Mouse (Mus musculus) embryonic facial prominence, embryonic 13.5 days (tissue): Measurements from ENCODE around the gene Ehbp1l1. TPM values are rescaled to one million over a fixed set of nuclear protein-coding genes. Genes with fewer than 3 reads are reported as not detected.

Experiments
- ATAC-seq: fragments of 200-750 bp; cut with Nextera tagmentation; 2 replicates; pipeline ENCODE4 v1.8.0; 2017; ENCODE audit warnings: low read depth; ENCODE audit not compliant: insufficient number of reproducible peaks, insufficient read depth, low FRiP score, low TSS enrichment
- H3K27ac ChIP-seq: fragments of 300-500 bp; sonication (generic); 2 replicates; pipeline ENCODE4 v1.5.1; 2015; ENCODE audit warnings: moderate library complexity, mild to moderate bottlenecking, inconsistent platforms
- H3K27me3 ChIP-seq: fragments of 300-500 bp; sonication (generic); 2 replicates; pipeline ENCODE4 v1.6.1; 2015; ENCODE audit warnings: mild to moderate bottlenecking, inconsistent platforms
- H3K36me3 ChIP-seq: fragments of 300-500 bp; sonication (generic); 2 replicates; pipeline ENCODE4 v1.6.1; 2015; ENCODE audit warnings: mild to moderate bottlenecking, inconsistent platforms
- H3K4me1 ChIP-seq: fragments of 300-500 bp; sonication (generic); 2 replicates; pipeline ENCODE4 v1.6.1; 2015; ENCODE audit warnings: inconsistent platforms
- H3K4me2 ChIP-seq: fragments of 300-500 bp; sonication (generic); 2 replicates; pipeline ENCODE4 v1.6.1; 2015; ENCODE audit warnings: moderate library complexity, mild to moderate bottlenecking, inconsistent platforms
- H3K4me3 ChIP-seq: fragments of 300-500 bp; sonication (generic); 2 replicates; pipeline ENCODE4 v1.5.1; 2015; ENCODE audit warnings: mild to moderate bottlenecking, inconsistent platforms
- H3K9ac ChIP-seq: fragments of 300-500 bp; sonication (generic); 2 replicates; pipeline ENCODE4 v1.6.1; 2015; ENCODE audit warnings: mild to moderate bottlenecking, inconsistent platforms
- H3K9me3 ChIP-seq: fragments of 300-500 bp; sonication (generic); 2 replicates; pipeline ENCODE4 v1.6.1; 2016; ENCODE audit warnings: inconsistent platforms
- WGBS: fragments of 180-500 bp; shearing (Covaris S2); methylation state at CpG from one replicate; pipeline ENCODE4 v1.1.7; 2015; ENCODE audit warnings: mixed read lengths; 5-methylcytosine and 5-hydroxymethylcytosine counted together
- polyA plus RNA-seq: library from polyadenylated mRNA; unstranded; fragments of >200 nt; fragmentation: Nextera tagmentation; extraction: Ambion mirVana; gene quantifications from 2 replicates; pipeline ENCODE4 v1.2.1, GENCODE M21; 2015

Gene Ehbp1l1
- polyA plus RNA-seq, 1 experiment from 2014 or later = 9.9 TPM

- H3K9me3 ChIP-seq = no peaks in the 10 kb centered on the region
- no peak overlapping the region for H3K4me2 ChIP-seq
- peaks cover 67% of the 10 kb centered on the region for H3K36me3 ChIP-seq
These were observed 9.2 kb downstream of the Ehbp1l1 start for GRCm38 (mm10) chr19:5716955-5717354.

GRCm38 (mm10) chr19:5715793-5716688 lies 10.1 kb downstream of the Ehbp1l1 start:
- WGBS = 26% methylated on average over 43 of the region's 43 CpGs
- H3K9me3 ChIP-seq = no peaks in the 10 kb centered on the region
- ATAC-seq = no peak
- peaks cover 21% of the 10 kb centered on the region for H3K4me1 ChIP-seq
- no peak overlapping the region for H3K4me3 ChIP-seq
- H3K27ac ChIP-seq = no peak overlapping the region
- H3K36me3 ChIP-seq = peaks cover 65% of the 10 kb centered on the region
- H3K4me2 ChIP-seq = peak overlapping the region; percentile 23
- H3K27me3 ChIP-seq = no peaks in the 10 kb centered on the region
- peak overlapping the region; percentile 54 for H3K9ac ChIP-seq

More at GRCm38 (mm10) chr19:5716955-5717354, 9.2 kb downstream of the Ehbp1l1 start:
- no peak for ATAC-seq
- peak overlapping the region; percentile 27; the same call in 1 of the 2 replicates for H3K9ac ChIP-seq
- H3K27me3 ChIP-seq = no peaks in the 10 kb centered on the region
- H3K27ac ChIP-seq = no peak overlapping the region
- 64% methylated on average over 10 of the region's 10 CpGs for WGBS
- H3K4me1 ChIP-seq = peaks cover 21% of the 10 kb centered on the region
- no peak overlapping the region for H3K4me3 ChIP-seq

GRCm38 (mm10) chr19:5713730-5714129 lies 12.4 kb downstream of the Ehbp1l1 start:
- peak overlapping the region; percentile 44; the same call in 1 of the 2 replicates for H3K9ac ChIP-seq
- ATAC-seq = no peak
- peaks cover 21% of the 10 kb centered on the region for H3K4me1 ChIP-seq
- no peaks in the 10 kb centered on the region for H3K27me3 ChIP-seq
- peak overlapping the region; percentile 61 for H3K27ac ChIP-seq
- H3K36me3 ChIP-seq = peaks cover 64% of the 10 kb centered on the region
- peak overlapping the region; percentile 9; the same call in 1 of the 2 replicates for H3K4me2 ChIP-seq
- H3K4me3 ChIP-seq = no peak overlapping the region
- no peaks in the 10 kb centered on the region for H3K9me3 ChIP-seq
- 14% methylated on average over 2 of the region's 2 CpGs for WGBS

- ATAC-seq = no peak
- peaks cover 65% of the 10 kb centered on the region for H3K36me3 ChIP-seq
- H3K9me3 ChIP-seq = no peaks in the 10 kb centered on the region
- H3K27ac ChIP-seq = peak overlapping the region; percentile 61
- H3K27me3 ChIP-seq = no peaks in the 10 kb centered on the region
- WGBS = 68% methylated on average over 5 of the region's 5 CpGs
- H3K4me2 ChIP-seq = peak overlapping the region; percentile 9; the same call in 1 of the 2 replicates
- H3K4me3 ChIP-seq = no peak overlapping the region
- H3K9ac ChIP-seq = peak overlapping the region; percentile 44; the same call in 1 of the 2 replicates
- peaks cover 21% of the 10 kb centered on the region for H3K4me1 ChIP-seq
These were observed 12.9 kb downstream of the Ehbp1l1 start for GRCm38 (mm10) chr19:5713255-5713654.

GRCm38 (mm10) chr19:5711907-5712460 lies 14.1 kb downstream of the Ehbp1l1 start:
- Histone ChIP-seq H3K4me1 (peaks cover 20% of the 10 kb centered on the region), H3K36me3 (peaks cover 69% of the 10 kb centered on the region), H3K4me2 (no peak overlapping the region), H3K27ac (no peak overlapping the region), H3K9me3 (no peaks in the 10 kb centered on the region), H3K27me3 (no peaks in the 10 kb centered on the region), H3K9ac (no peak overlapping the region), H3K4me3 (no peak overlapping the region)
- WGBS = 92% methylated on average over 14 of the region's 14 CpGs
- ATAC-seq = no peak

GRCm38 (mm10) chr19:5711218-5711617 lies 14.9 kb downstream of the Ehbp1l1 start:
- H3K4me3 ChIP-seq = no peak overlapping the region
- H3K27ac ChIP-seq = no peak overlapping the region
- peaks cover 68% of the 10 kb centered on the region for H3K36me3 ChIP-seq
- no peak overlapping the region for H3K4me2 ChIP-seq
- peaks cover 14% of the 10 kb centered on the region for H3K4me1 ChIP-seq
- H3K27me3 ChIP-seq = no peaks in the 10 kb centered on the region
- no peak overlapping the region for H3K9ac ChIP-seq
- no peaks in the 10 kb centered on the region for H3K9me3 ChIP-seq
- 11% methylated on average over 3 of the region's 3 CpGs for WGBS
- ATAC-seq = no peak

GRCm38 (mm10) chr19:5710581-5710980 lies 15.5 kb downstream of the Ehbp1l1 start:
- Histone ChIP-seq H3K4me2 (no peak overlapping the region), H3K36me3 (peaks cover 69% of the 10 kb centered on the region), H3K27me3 (no peaks in the 10 kb centered on the region), H3K9ac (no peak overlapping the region), H3K4me1 (peaks cover 12% of the 10 kb centered on the region), H3K4me3 (no peak overlapping the region), H3K9me3 (no peaks in the 10 kb centered on the region), H3K27ac (no peak overlapping the region)
- 85% methylated on average over 8 of the region's 8 CpGs for WGBS
- ATAC-seq = no peak

GRCm38 (mm10) chr19:5710068-5710467 lies 16.0 kb downstream of the Ehbp1l1 start:
- WGBS = 94% methylated on average over 6 of the region's 6 CpGs
- Histone ChIP-seq H3K4me1 (peaks cover 18% of the 10 kb centered on the region), H3K9me3 (no peaks in the 10 kb centered on the region), H3K4me3 (no peak overlapping the region), H3K9ac (no peak overlapping the region), H3K27me3 (no peaks in the 10 kb centered on the region), H3K36me3 (peaks cover 66% of the 10 kb centered on the region), H3K4me2 (no peak overlapping the region), H3K27ac (no peak overlapping the region)
- no peak for ATAC-seq

GRCm38 (mm10) chr19:5704801-5705571 lies 21.1 kb downstream of the Ehbp1l1 start:
- Histone ChIP-seq H3K9me3 (no peaks in the 10 kb centered on the region), H3K4me3 (no peak overlapping the region), H3K9ac (peak overlapping the region; percentile 45), H3K27me3 (no peaks in the 10 kb centered on the region), H3K4me2 (no peak overlapping the region), H3K27ac (peak overlapping the region; percentile 79), H3K4me1 (peaks cover 15% of the 10 kb centered on the region), H3K36me3 (peaks cover 68% of the 10 kb centered on the region)
- 42% methylated on average over 10 of the region's 10 CpGs for WGBS
- ATAC-seq = peak; percentile 64; the same call in 1 of the 2 replicates

- Histone ChIP-seq H3K9ac (peak within 1 kb of the TSS; percentile 45; the same call in 1 of the 2 replicates), H3K27me3 (no peaks in the 10 kb centered on the region), H3K36me3 (peaks cover 69% of the 10 kb centered on the region), H3K9me3 (no peaks in the 10 kb centered on the region), H3K27ac (peak within 1 kb of the TSS; percentile 79), H3K4me1 (peaks cover 15% of the 10 kb centered on the region), H3K4me3 (no peak within 1 kb of the TSS), H3K4me2 (no peak within 1 kb of the TSS)
- ATAC-seq = peak; percentile 16; the same call in 1 of the 2 replicates
- WGBS = 74% methylated on average over 17 of the region's 17 CpGs
These were observed 21.8 kb downstream of the Ehbp1l1 start, which contains the start of gene Kcnk7 for GRCm38 (mm10) chr19:5704163-5704800. Gene Kcnk7, plus strand, starts transcription at chr19:5704367.
